Mouse (Mus musculus) inflammation-experienced regulatory T-cells, adult 16 weeks (primary cell): ENCODE measurements around the gene Gm49721. TPM values are rescaled to one million over a fixed set of nuclear protein-coding genes. Genes with fewer than 3 reads are reported as not detected.

Experiments
- polyA plus RNA-seq: library from polyadenylated mRNA; unstranded; fragments of 100-300 nt; shearing (Covaris generic); gene quantifications from one replicate; pipeline ENCODE4 v1.2.1, GENCODE M21; 2017

Gm49721 gene
- 0.67 TPM for polyA plus RNA-seq

DNA sequence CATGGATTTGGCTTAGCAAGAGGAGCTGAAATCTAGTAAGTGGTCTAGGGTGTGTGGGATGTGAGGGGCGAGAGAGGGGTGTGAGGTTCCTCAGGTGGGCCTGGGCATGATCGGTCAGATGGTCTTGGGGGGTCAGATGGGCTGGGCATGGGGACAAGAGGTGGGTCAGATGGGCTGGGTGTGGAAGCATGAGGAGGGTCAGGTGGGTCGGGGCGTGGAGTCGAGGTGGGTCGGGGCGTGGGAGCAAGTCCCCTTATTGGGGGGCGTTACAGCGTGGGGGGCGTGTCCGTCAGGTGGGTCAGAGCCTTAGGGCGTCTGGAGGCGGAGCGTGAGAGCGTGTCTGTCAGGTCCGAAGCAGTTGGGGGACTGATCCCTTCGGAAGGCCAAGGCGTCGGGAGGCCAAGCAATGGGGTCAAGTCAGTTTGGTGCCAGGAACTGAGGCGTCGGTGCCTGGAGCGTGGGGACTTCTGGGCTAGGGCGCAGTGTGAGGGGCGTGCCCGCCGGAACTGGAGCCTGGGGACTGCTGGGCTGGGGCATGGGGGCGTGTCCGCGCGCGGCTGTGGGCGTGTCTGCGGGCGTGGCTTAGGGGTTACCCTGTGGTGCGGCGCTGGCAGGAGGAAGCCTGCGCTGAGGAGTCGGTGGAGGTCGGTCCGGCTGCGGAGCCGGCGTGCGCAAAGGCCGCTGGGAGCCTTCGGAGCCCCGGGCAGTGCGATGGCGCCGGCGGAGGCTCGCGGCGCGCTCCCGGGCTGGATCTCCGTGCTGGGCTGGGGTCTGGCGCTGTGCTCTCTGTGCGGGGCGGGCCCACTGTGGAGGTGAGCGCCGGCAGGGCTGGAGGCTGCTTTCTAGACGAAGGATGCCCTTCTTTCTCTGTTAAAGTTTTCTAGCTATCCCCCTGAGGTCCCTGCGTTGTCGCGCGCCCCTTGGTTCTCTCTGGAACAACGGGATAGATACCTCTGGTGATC lies at the start of gene Gm49721:
Gene Gm49721, plus strand, starts transcription at position 618 of the 962 bp plus-strand sequence.

DNA sequence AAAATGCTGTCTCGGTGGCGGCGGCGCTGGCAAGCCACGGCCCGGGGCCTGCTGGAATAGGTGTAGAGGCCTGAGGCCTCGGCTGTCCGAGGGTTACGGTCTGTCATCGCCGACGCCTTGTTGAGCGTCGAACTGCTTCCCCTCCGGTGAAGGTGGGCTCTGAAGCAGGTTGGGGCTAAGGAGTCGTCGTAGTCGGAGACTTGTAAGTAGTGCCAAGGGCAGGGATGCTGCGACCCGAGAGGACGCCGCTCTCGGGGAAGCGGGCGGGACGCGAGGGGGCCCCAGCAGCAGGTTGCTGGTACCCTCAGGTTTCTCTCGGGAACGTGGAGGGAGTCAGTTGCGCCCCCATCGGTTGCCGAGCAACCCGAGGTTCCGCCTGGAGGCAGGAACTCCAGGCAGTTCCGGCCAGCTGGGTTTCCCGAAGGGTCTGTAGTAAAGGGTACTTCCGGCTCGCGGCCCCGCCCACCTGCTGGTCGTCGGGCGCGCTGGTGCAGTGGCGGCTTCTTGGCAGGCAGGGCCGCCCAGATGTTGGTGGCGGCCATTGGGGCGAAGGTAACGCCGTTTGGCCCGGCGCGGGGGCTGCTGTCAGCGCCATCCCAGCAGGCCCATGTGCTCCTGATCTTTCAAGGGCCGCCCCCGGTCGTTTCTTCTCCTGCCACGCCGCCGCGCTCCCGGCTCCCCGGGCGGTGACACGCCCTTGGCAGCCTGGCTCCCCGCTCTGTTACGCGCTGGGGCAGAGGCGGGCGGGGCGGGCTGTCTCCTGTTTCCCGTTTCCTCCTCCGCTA lies 30.5 kb upstream of the Gm49721 start, which contains the start of gene Rsph3b:
Gene Rsph3b, minus strand, starts transcription at position 699 of the 785 bp plus-strand sequence.

DNA sequence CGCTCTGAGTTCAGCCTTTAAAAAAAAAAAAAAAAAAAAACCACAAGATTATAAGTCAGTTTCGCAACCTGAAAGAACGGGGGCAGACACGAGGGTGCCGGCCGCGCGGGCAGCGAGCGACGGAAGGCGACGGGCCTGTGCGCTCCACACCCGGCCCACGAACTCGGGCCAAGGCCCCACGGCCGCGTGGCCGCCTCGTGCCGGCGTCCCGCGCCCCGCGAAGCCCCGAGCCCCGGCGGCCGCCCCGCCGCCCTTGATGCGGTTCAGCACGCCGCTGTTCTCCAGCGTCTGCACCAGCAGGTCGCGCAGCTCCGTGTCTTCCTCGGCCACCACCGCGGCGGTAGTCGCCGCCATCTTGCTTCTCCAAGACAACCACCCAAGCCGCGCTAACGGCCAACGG lies 17.9 kb upstream of the Gm49721 start, which contains the start of gene Tagap1:
Gene Tagap1, minus strand, starts transcription at position 381 of the 400 bp plus-strand sequence.

DNA sequence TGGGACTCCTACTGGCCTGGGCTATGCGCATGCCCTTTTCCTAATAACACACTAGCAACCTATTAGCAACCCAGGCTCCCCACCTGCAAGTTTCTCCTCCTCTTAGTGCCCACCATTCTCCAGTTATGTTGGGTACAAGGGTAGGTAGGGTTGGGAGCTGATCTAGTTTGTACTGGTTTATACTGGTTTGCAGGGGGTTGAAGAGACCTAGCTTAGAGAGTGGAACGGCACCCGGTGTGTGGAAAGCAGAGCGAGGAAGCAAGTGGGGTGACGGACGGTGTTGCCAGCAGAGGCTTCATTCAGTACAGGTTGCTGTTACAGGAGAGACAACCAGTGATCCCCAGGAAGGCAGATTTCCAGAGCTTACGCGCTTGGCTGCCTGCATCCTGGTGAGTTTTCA lies 8.4 kb upstream of the Gm49721 start, which contains the start of gene Rnaset2b:
Gene Rnaset2b, plus strand, starts transcription at position 301 of the 400 bp plus-strand sequence.

DNA sequence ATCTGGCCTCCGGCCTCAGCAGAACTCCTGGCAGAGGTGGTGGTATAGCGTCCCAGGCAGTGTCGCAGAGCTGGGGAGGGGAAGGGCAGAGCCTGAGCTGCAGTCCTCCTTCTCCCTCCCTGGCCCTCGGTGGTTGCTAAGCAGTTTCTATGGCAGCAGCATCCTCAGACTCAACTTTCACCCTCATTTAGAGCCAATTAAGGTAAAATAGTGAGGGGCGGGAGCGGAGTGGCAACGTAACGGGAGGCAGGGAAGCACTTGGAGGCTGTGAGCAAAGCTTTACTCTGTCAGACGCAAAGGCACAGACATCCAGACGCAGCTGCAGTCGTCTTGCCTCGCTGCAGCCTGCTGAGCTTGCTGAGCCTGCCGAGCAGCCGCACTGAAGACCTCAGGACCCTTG lies 46.6 kb downstream of the Gm49721 start, which contains the start of gene Gm1604a:
Gene Gm1604a, plus strand, starts transcription at position 312 of the 400 bp plus-strand sequence.

Other genes with a start within 250 kb of the Gm49721 start
- 386 TPM for gene Ezr, start 196.1 kb upstream of the Gm49721 start, polyA plus RNA-seq
- gene Rsph3b, start 30.2 kb upstream of the Gm49721 start, polyA plus RNA-seq = 38.2 TPM
- 10.7 TPM for gene Tagap1, start 17.7 kb upstream of the Gm49721 start, polyA plus RNA-seq
- gene Rnaset2b, start 8.3 kb upstream of the Gm49721 start, polyA plus RNA-seq = 697 TPM
- gene Gm1604a, start 46.7 kb downstream of the Gm49721 start, polyA plus RNA-seq = not detected
- gene Rps6ka2, start 191.2 kb downstream of the Gm49721 start, polyA plus RNA-seq = 1.1 TPM